Mouse (Mus musculus) cerebellum, postnatal 25 days (tissue): ENCODE results near the gene Steap1.

Source experiments
- DNase-seq, 2 experiments: peaks; one replicate each; pipeline ENCODE4 v3.0.0; 2021; ENCODE audit warnings: mixed read lengths in 2 of 2

Gene Steap1

DNA sequence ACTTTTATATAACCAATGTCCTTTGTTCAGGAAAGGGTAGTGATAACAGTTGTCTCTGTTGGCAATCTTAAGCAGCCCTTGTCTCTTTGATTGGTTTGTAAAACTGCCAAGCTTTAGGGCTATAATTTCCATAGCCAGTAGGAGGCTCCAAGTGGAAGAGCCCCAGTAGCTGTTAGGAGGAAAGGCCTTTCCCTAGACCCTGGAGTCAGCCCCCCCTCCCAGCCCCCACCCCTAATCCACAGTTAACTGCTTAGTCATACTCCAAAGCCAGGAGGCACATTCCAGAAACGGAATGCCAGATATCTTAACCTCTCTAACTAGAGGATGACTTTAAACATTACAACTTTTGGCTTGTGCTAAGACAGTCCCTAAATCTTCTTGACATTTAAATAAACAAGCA lies 62.2 kb downstream of the Steap1 start:
- DNase-seq: no peak
